16 mouse cellular contexts compared by ENCODE assay signal in genomic region chr15:101366482-101366881, GRCm38 (mm10). TPM values are rescaled to one million over a fixed set of nuclear protein-coding genes. Genes with fewer than 3 reads are reported as not detected.
"Had no signal": no experiment of that assay in that cellular context is flagged by ENCODE, and none has a peak within 500 bp of the region (broad histone marks: within the 10 kb centered on the region; RNA-seq: fewer than 3 reads in every experiment).

No protein-coding gene starts in this region.

- H3K4me1 ChIP-seq: liver, embryonic 12.5 days had no signal

- H3K27me3 ChIP-seq: limb, embryonic 15.5 days; lung, embryonic 15.5 days had no signal

- H3K27ac ChIP-seq: kidney, postnatal 0 days; liver, embryonic 12.5 days; lung, embryonic 15.5 days; midbrain, embryonic 10.5 days had no signal

- H3K4me2 ChIP-seq: limb, embryonic 15.5 days; liver, embryonic 12.5 days; lung, embryonic 15.5 days had no signal

- H3K4me3 ChIP-seq: limb, embryonic 15.5 days; liver, embryonic 12.5 days; lung, embryonic 15.5 days; midbrain, embryonic 10.5 days; myocyte had no signal

- H3K9ac ChIP-seq: limb, embryonic 15.5 days; liver, embryonic 12.5 days; lung, embryonic 15.5 days had no signal

- DNase-seq: kidney, adult 8-10 months; kidney, postnatal 36 days; layer of hippocampus, adult 9-11 months; layer of hippocampus, postnatal 36 days; lung, postnatal 4 days; midbrain, embryonic 14.5 days; thymus, postnatal 4 days had no signal

- ATAC-seq: liver, embryonic 12.5 days had no signal

- H3K9me3 ChIP-seq: limb, embryonic 15.5 days; liver, embryonic 12.5 days; lung, embryonic 15.5 days; midbrain, embryonic 10.5 days had no signal

- H3K36me3 ChIP-seq: limb, embryonic 15.5 days; liver, embryonic 12.5 days; lung, embryonic 15.5 days; midbrain, embryonic 10.5 days had no signal

RNA-seq across cellular contexts. Expression of gene Krt80, which starts 3.5 kb away (rescaled TPM):
- polyA plus RNA-seq: limb, embryonic 11.5 days; midbrain, embryonic 14.5 days; neural tube, embryonic 11.5 days had no signal

RNA-seq across cellular contexts. Expression of gene Krt7, which starts 44.4 kb away (rescaled TPM):
- total RNA-seq: layer of hippocampus, adult 18-20 months; layer of hippocampus, postnatal 36 days had no signal
